In genomic region chr1:36302957-36303356, GRCm38 (mm10) we compare ENCODE assay signal across 8 mouse cellular contexts. TPM values are rescaled to one million over a fixed set of nuclear protein-coding genes. Genes with fewer than 3 reads are reported as not detected.
A peak's percentile ranks its signal among the peaks of the same experiment; 100 is the strongest.
DNase-seq lines count a peak whose midpoint lies in the region; ATAC-seq and TF ChIP-seq lines count a peak whose summit lies in the region.

No protein-coding gene starts in this region.

- ATAC-seq in neural tube, embryonic 11.5 days (ENCODE audit: insufficient read depth, low FRiP score, low TSS enrichment) = no peak
- ATAC-seq in liver, embryonic 12.5 days = no peak
- ATAC-seq in stomach, embryonic 16.5 days (ENCODE audit: insufficient read depth, low FRiP score) = no peak

- H3K27ac ChIP-seq in gastrocnemius, adult 2 months = peak overlapping the region; percentile 93
- no peak overlapping the region for H3K27ac ChIP-seq in neural tube, embryonic 11.5 days (ENCODE audit: low read depth, low read length)
- no peak overlapping the region for H3K27ac ChIP-seq in liver, embryonic 12.5 days
- H3K27ac ChIP-seq in stomach, embryonic 16.5 days (ENCODE audit: low read length) = no peak overlapping the region

- DNase-seq in gastrocnemius, adult 2 months = no peak
- no peak for DNase-seq in gastrocnemius, postnatal 25 days
- DNase-seq in neural tube, embryonic 11.5 days (ENCODE audit: low spot score) = no peak
- no peak for DNase-seq in neural tube, embryonic 10.5 days (ENCODE audit: extremely low spot score, low spot score)
- no peak for DNase-seq in T-cell, adult 2 months (ENCODE audit: low spot score)
- DNase-seq in cerebellum, adult 9-10 months = no peak

- H3K36me3 ChIP-seq in neural tube, embryonic 11.5 days (ENCODE audit: control insufficient read depth, insufficient read depth, low read length) = no peaks in the 10 kb centered on the region
- H3K36me3 ChIP-seq in liver, embryonic 12.5 days = no peaks in the 10 kb centered on the region
- no peaks in the 10 kb centered on the region for H3K36me3 ChIP-seq in stomach, embryonic 16.5 days (ENCODE audit: control insufficient read depth, insufficient read depth, low read length)

- peak overlapping the region; percentile 44 for H3K9ac ChIP-seq in neural tube, embryonic 11.5 days (ENCODE audit: low read length)
- no peak overlapping the region for H3K9ac ChIP-seq in liver, embryonic 12.5 days
- peak overlapping the region; percentile 47 for H3K9ac ChIP-seq in stomach, embryonic 16.5 days (ENCODE audit: low read length)

- peaks cover 4% of the 10 kb centered on the region; the same call in 1 of the 2 replicates for H3K4me1 ChIP-seq in neural tube, embryonic 11.5 days (ENCODE audit: control insufficient read depth, insufficient read depth, low read length)
- H3K4me1 ChIP-seq in liver, embryonic 12.5 days = 0 out of 2 replicates have a peak, but pooled peaks cover 11% of the 10 kb centered on the region
- H3K4me1 ChIP-seq in stomach, embryonic 16.5 days (ENCODE audit: control insufficient read depth, insufficient read depth, low read length) = peaks cover 5% of the 10 kb centered on the region; the same call in 1 of the 2 replicates

- peak overlapping the region; percentile 53 for H3K4me2 ChIP-seq in neural tube, embryonic 11.5 days (ENCODE audit: low read depth)
- peak overlapping the region; percentile 61 for H3K4me2 ChIP-seq in liver, embryonic 12.5 days
- H3K4me2 ChIP-seq in stomach, embryonic 16.5 days (ENCODE audit: low read depth, low read length) = peak overlapping the region; percentile 67

- 16% methylated on average over 9 of the region's 9 CpGs for WGBS in neural tube, embryonic 11.5 days
- WGBS in liver, embryonic 12.5 days (ENCODE audit: insufficient replicate concordance) = 16% methylated on average over 9 of the region's 9 CpGs
- 11% methylated on average over 9 of the region's 9 CpGs for WGBS in stomach, embryonic 16.5 days

- H3K4me3 ChIP-seq in gastrocnemius, adult 2 months = peak overlapping the region; percentile 68
- H3K4me3 ChIP-seq in neural tube, embryonic 11.5 days (ENCODE audit: low read depth, low read length) = peak overlapping the region; percentile 25; the same call in 1 of the 2 replicates
- peak overlapping the region; percentile 22 for H3K4me3 ChIP-seq in liver, embryonic 12.5 days
- H3K4me3 ChIP-seq in stomach, embryonic 16.5 days (replicated peaks; ENCODE audit: low read length) = peak overlapping the region; percentile 37

- peaks cover 2% of the 10 kb centered on the region; the same call in 1 of the 2 replicates for H3K27me3 ChIP-seq in neural tube, embryonic 11.5 days (ENCODE audit: control insufficient read depth, insufficient read depth, low read length)
- H3K27me3 ChIP-seq in liver, embryonic 12.5 days (replicated peaks) = peaks cover 85% of the 10 kb centered on the region
- peaks cover 35% of the 10 kb centered on the region for H3K27me3 ChIP-seq in stomach, embryonic 16.5 days (ENCODE audit: control insufficient read depth, insufficient read depth, low read length)

- TF ChIP-seq CTCF in gastrocnemius, adult 2 months (IDR thresholded peaks at IDR 0.05) = no peak

- intact Hi-C loops in gastrocnemius, adult 2 months (cut with DNase I) = no loop called here

- no peaks in the 10 kb centered on the region for H3K9me3 ChIP-seq in neural tube, embryonic 11.5 days (ENCODE audit: control insufficient read depth, low read length)
- no peaks in the 10 kb centered on the region for H3K9me3 ChIP-seq in liver, embryonic 12.5 days (replicated peaks)
- H3K9me3 ChIP-seq in stomach, embryonic 16.5 days (replicated peaks; ENCODE audit: control insufficient read depth, low read length) = no peaks in the 10 kb centered on the region

RNA-seq across cellular contexts. Expression of gene Arid5a, which starts 4.6 kb away (rescaled TPM):
- 10 to 100 TPM in 1 of 2 experiments, 1 to 10 TPM in 1; 7.0 to 18.6 TPM for total RNA-seq in gastrocnemius, adult 2 months (2021)
- total RNA-seq in gastrocnemius, postnatal 25 days (2021) = 10 to 100 TPM in 1 of 2 experiments, 1 to 10 TPM in 1; 5.4 to 10.5 TPM
- polyA plus RNA-seq in neural tube, embryonic 11.5 days (2014; fragmentation: Nextera tagmentation; extraction: Ambion mirVana) = 2.3 and 3.1 TPM in 2 replicates
- polyA plus RNA-seq in liver, embryonic 12.5 days (2016; fragmentation: Nextera tagmentation; extraction: Ambion mirVana) = 2.3 and 3.4 TPM in 2 replicates
- polyA plus RNA-seq in stomach, embryonic 16.5 days (2015; fragmentation: Nextera tagmentation; extraction: Ambion mirVana) = 4.8 and 4.9 TPM in 2 replicates

RNA-seq across cellular contexts. Expression of gene Neurl3, which starts 28.5 kb away (rescaled TPM):
- under 1 TPM; 0.41 to 0.59 TPM for total RNA-seq in gastrocnemius, adult 2 months (2021)
- total RNA-seq in gastrocnemius, postnatal 25 days (2021) = under 1 TPM; 0.51 to 0.88 TPM
- polyA plus RNA-seq in neural tube, embryonic 11.5 days (2014; fragmentation: Nextera tagmentation; extraction: Ambion mirVana) = 0.62 and 0.70 TPM in 2 replicates
- 3.4 and 3.7 TPM in 2 replicates for polyA plus RNA-seq in liver, embryonic 12.5 days (2016; fragmentation: Nextera tagmentation; extraction: Ambion mirVana)
- 19.6 and 21.4 TPM in 2 replicates for polyA plus RNA-seq in stomach, embryonic 16.5 days (2015; fragmentation: Nextera tagmentation; extraction: Ambion mirVana)

RNA-seq across cellular contexts. Expression of gene Uggt1, which starts 58.4 kb away (rescaled TPM):
- 10 to 100 TPM; 27.6 to 29.1 TPM for total RNA-seq in gastrocnemius, adult 2 months (2021)
- total RNA-seq in gastrocnemius, postnatal 25 days (2021) = 10 to 100 TPM; 19.7 to 21.6 TPM
- 70.5 and 82.3 TPM in 2 replicates for polyA plus RNA-seq in neural tube, embryonic 11.5 days (2014; fragmentation: Nextera tagmentation; extraction: Ambion mirVana)
- polyA plus RNA-seq in liver, embryonic 12.5 days (2016; fragmentation: Nextera tagmentation; extraction: Ambion mirVana) = 28.5 and 29.0 TPM in 2 replicates
- 55.0 and 59.0 TPM in 2 replicates for polyA plus RNA-seq in stomach, embryonic 16.5 days (2015; fragmentation: Nextera tagmentation; extraction: Ambion mirVana)
